Mouse (Mus musculus) kidney, embryonic 14.5 days (tissue): ENCODE data around the gene Itprid1. TPM values are rescaled to one million over a fixed set of nuclear protein-coding genes. Genes with fewer than 3 reads are reported as not detected.

Experiments used
- ATAC-seq: fragments of 200-750 bp; cut with Nextera tagmentation; 2 replicates; pipeline ENCODE4 v1.8.0; 2017; ENCODE audit warnings: moderate number of reproducible peaks, mild to moderate bottlenecking, moderate TSS enrichment, moderate library complexity; ENCODE audit not compliant: low FRiP score, low TSS enrichment
- H3K27ac ChIP-seq: fragments of 300-500 bp; sonication (generic); 2 replicates; pipeline ENCODE4 v1.5.1; 2014; ENCODE audit warnings: low read depth, mild to moderate bottlenecking, low read length, moderate library complexity, mixed read lengths
- H3K27me3 ChIP-seq: fragments of 300-500 bp; sonication (generic); 2 replicates; pipeline ENCODE4 v1.6.1; 2014; ENCODE audit warnings: mild to moderate bottlenecking, low read length; ENCODE audit not compliant: control insufficient read depth, insufficient read depth
- H3K36me3 ChIP-seq: fragments of 300-500 bp; sonication (generic); 2 replicates; pipeline ENCODE4 v1.6.1; 2014; ENCODE audit warnings: low read length, mixed read lengths; ENCODE audit not compliant: control insufficient read depth, insufficient read depth
- H3K4me1 ChIP-seq: fragments of 300-500 bp; sonication (generic); 2 replicates; pipeline ENCODE4 v1.6.1; 2014; ENCODE audit warnings: low read length, mixed read lengths; ENCODE audit not compliant: control insufficient read depth, insufficient read depth
- H3K4me2 ChIP-seq: fragments of 300-500 bp; sonication (generic); replicated peaks from 2 replicates; pipeline ENCODE4 v1.6.1; 2014; ENCODE audit warnings: low read depth, mild to moderate bottlenecking, low read length
- H3K4me3 ChIP-seq: fragments of 300-500 bp; sonication (generic); 2 replicates; pipeline ENCODE4 v1.5.1; 2014; ENCODE audit warnings: mild to moderate bottlenecking, low read length
- H3K9ac ChIP-seq: fragments of 300-500 bp; sonication (generic); 2 replicates; pipeline ENCODE4 v1.6.1; 2014; ENCODE audit warnings: low read depth, mild to moderate bottlenecking, low read length, moderate library complexity
- H3K9me3 ChIP-seq: fragments of 300-500 bp; sonication (generic); 2 replicates; pipeline ENCODE4 v1.6.1; 2016; ENCODE audit warnings: low read length; ENCODE audit not compliant: control insufficient read depth
- WGBS: fragments of 180-500 bp; shearing (Covaris S2); extraction: QIAGEN DNeasy Blood & Tissue Kit; methylation state at CpG from one replicate; pipeline ENCODE4 v1.1.7; 2014; 5-methylcytosine and 5-hydroxymethylcytosine counted together
- polyA plus RNA-seq: library from polyadenylated mRNA; unstranded; fragments of >200 nt; fragmentation: Nextera tagmentation; extraction: Ambion mirVana; gene quantifications from 2 replicates; pipeline ENCODE4 v1.2.1, GENCODE M21; 2014

Gene Itprid1
- polyA plus RNA-seq, 1 experiment from 2014 or later, result not detected

DNA sequence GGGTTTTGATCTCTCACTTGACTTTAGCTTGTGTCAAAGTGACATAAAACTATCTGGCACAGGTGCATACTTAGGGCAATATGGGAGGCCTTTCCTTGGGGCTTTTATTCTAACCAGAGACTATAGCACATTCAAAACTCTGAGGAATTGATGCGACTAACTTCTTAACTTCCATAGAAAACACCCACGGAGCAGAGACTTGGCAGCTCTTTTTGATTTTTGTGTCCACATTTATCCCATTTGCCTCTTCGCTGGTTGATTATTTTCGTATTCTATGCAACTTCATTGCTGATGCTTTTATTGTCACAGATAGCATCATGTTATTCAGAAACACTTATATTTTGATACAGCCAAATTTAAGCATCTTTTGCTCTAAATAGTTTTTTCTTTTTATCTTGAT, 19.4 kb downstream of the Itprid1 start:
- H3K9me3 ChIP-seq, result no peaks in the 10 kb centered on the region
- H3K36me3 ChIP-seq, result no peaks in the 10 kb centered on the region
- no peak for ATAC-seq
- H3K9ac ChIP-seq, result no peak overlapping the region
- no peaks in the 10 kb centered on the region for H3K4me1 ChIP-seq
- H3K27ac ChIP-seq, result no peak overlapping the region
- H3K27me3 ChIP-seq, result no peaks in the 10 kb centered on the region
- no peak overlapping the region for H3K4me3 ChIP-seq
- WGBS, result 91% methylated on average over 4 of the region's 4 CpGs
- no peak overlapping the region for H3K4me2 ChIP-seq

- no peak overlapping the region for H3K4me2 ChIP-seq
- ATAC-seq, result no peak
These were observed 28.5 kb downstream of the Itprid1 start for GRCm38 (mm10) chr6:55865206-55865605.

DNA sequence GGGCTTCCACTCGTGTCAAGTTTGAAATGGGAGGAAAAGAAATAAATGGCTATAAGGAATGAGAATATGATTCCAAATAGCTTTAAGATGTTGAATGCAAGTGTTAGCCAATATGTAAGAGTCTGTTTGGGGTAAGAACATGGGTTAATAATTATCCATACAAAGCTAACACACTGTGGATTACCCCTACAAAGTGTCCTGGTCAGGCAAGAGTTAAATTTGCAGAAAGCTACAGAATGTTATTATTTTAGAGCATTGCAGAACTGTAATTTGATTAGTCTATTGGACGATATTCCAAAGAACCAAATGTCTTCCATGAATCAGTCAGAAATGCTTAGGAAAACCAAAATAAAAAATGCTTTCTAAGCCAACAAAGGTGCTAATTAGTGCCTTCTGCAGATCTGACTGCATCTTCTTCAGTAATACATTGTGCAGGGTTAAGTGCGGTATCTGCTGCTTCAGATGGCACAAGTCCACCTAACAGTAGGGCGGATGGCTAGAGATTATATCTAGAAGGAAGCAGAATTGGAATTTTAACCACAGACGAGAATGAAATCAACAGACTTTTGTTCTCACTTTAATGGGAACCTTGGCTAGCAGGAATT, 42.8 kb downstream of the Itprid1 start:
- ATAC-seq, result no peak

More at GRCm38 (mm10) chr6:55865206-55865605, 28.5 kb downstream of the Itprid1 start:
- H3K9me3 ChIP-seq, result no peaks in the 10 kb centered on the region
- H3K9ac ChIP-seq, result no peak overlapping the region
- no peak overlapping the region for H3K27ac ChIP-seq
- 74% methylated on average over 2 of the region's 2 CpGs for WGBS
- no peaks in the 10 kb centered on the region for H3K36me3 ChIP-seq
- no peaks in the 10 kb centered on the region for H3K27me3 ChIP-seq
- no peak overlapping the region for H3K4me3 ChIP-seq
- no peaks in the 10 kb centered on the region for H3K4me1 ChIP-seq

DNA sequence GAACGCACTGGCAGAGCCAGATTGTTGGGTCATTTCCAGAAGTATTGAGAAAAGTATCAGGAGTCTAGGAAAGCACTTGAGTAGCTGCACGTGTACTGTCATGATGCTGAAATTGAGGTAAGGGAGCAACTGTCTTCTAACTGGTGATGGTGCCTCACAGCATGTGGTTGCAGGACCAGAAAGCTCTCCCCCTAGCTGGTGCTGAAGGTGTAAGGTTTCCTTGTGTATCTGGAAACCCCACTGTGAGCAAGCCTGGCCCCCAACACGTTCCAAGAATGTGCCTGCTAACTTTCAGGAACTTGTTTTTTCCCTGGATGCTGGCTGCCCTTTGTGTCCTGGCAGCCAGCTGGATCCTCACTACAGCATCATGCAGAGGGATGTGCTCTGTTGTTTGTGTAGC, 44.2 kb downstream of the Itprid1 start:
- no peak overlapping the region for H3K9ac ChIP-seq
- H3K4me2 ChIP-seq, result no peak overlapping the region
- no peaks in the 10 kb centered on the region for H3K27me3 ChIP-seq
- H3K36me3 ChIP-seq, result no peaks in the 10 kb centered on the region
- no peaks in the 10 kb centered on the region for H3K9me3 ChIP-seq
- no peak for ATAC-seq
- no peak overlapping the region for H3K27ac ChIP-seq
- no peak overlapping the region for H3K4me3 ChIP-seq
- WGBS, result 23% methylated on average over 3 of the region's 3 CpGs
- 0 out of 2 replicates have a peak, but pooled peaks cover 4% of the 10 kb centered on the region for H3K4me1 ChIP-seq

More for the DNA sequence above, 42.8 kb downstream of the Itprid1 start:
- no peaks in the 10 kb centered on the region for H3K9me3 ChIP-seq
- H3K4me1 ChIP-seq, result 0 out of 2 replicates have a peak, but pooled peaks cover 4% of the 10 kb centered on the region
- H3K4me3 ChIP-seq, result no peak overlapping the region
- 34% methylated on average over 5 of the region's 5 CpGs for WGBS
- no peak overlapping the region for H3K4me2 ChIP-seq
- H3K27ac ChIP-seq, result no peak overlapping the region
- no peaks in the 10 kb centered on the region for H3K36me3 ChIP-seq
- no peaks in the 10 kb centered on the region for H3K27me3 ChIP-seq
- H3K9ac ChIP-seq, result no peak overlapping the region

- Histone ChIP-seq H3K4me2 (no peak overlapping the region), H3K27me3 (no peaks in the 10 kb centered on the region), H3K9ac (no peak overlapping the region), H3K27ac (no peak overlapping the region), H3K4me3 (no peak overlapping the region), H3K36me3 (no peaks in the 10 kb centered on the region), H3K4me1 (no peaks in the 10 kb centered on the region), H3K9me3 (no peaks in the 10 kb centered on the region)
- 93% methylated on average over 1 of the region's 1 CpGs for WGBS
- no peak for ATAC-seq
These were observed 50.9 kb downstream of the Itprid1 start for GRCm38 (mm10) chr6:55887598-55887997.

GRCm38 (mm10) chr6:55901568-55902328, 65.1 kb downstream of the Itprid1 start:
- ATAC-seq, result no peak
- no peak overlapping the region for H3K9ac ChIP-seq
- H3K4me3 ChIP-seq, result no peak overlapping the region
- H3K36me3 ChIP-seq, result no peaks in the 10 kb centered on the region
- H3K9me3 ChIP-seq, result no peaks in the 10 kb centered on the region
- no peak overlapping the region for H3K27ac ChIP-seq
- no peaks in the 10 kb centered on the region for H3K27me3 ChIP-seq
- H3K4me2 ChIP-seq, result no peak overlapping the region
- WGBS, result 80% methylated on average over 5 of the region's 5 CpGs
- H3K4me1 ChIP-seq, result no peaks in the 10 kb centered on the region

DNA sequence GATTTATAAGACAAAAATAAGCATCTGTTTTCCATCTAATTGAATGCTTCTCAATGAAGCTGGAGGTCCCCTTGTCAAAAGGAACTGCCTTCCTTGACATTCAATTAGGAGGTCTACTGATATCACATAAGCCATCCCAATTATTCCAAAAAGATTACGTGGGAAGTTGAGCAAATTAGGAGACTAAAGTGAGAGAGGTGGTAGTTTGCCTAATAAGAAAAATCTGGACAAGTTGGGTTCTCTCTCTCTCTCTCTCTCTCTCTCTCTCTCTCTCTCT, 65.6 kb downstream of the Itprid1 start:
- no peak for ATAC-seq
- no peak overlapping the region for H3K4me2 ChIP-seq
- H3K27ac ChIP-seq, result no peak overlapping the region
- H3K4me3 ChIP-seq, result no peak overlapping the region
- no peaks in the 10 kb centered on the region for H3K27me3 ChIP-seq
- 86% methylated on average over 1 of the region's 1 CpGs for WGBS
- no peaks in the 10 kb centered on the region for H3K36me3 ChIP-seq
- H3K4me1 ChIP-seq, result no peaks in the 10 kb centered on the region
- no peaks in the 10 kb centered on the region for H3K9me3 ChIP-seq
- H3K9ac ChIP-seq, result no peak overlapping the region

DNA sequence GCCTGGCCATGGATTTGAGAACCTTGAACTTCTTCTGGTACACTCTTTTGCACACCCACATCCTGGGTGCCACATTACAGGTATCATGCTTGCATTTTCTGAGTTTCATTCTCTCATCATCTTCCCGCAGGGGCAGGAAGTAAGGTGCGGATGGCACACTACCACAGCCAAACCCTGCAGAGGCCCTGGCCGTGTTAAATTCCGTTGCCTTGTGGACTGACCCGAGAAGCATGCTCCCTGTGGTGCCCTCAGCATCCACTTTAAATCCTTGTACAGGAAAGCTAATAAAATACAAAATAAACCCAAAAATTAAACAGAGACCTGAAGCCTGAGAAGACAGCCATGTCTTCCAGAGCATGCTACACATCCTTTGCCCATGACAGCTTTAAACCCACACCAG, 82.5 kb downstream of the Itprid1 start:
- Histone ChIP-seq H3K4me2 (no peak overlapping the region), H3K9ac (no peak overlapping the region), H3K4me1 (no peaks in the 10 kb centered on the region), H3K36me3 (no peaks in the 10 kb centered on the region), H3K27me3 (no peaks in the 10 kb centered on the region), H3K4me3 (no peak overlapping the region), H3K9me3 (no peaks in the 10 kb centered on the region), H3K27ac (no peak overlapping the region)
- ATAC-seq, result no peak
- 87% methylated on average over 5 of the region's 5 CpGs for WGBS

DNA sequence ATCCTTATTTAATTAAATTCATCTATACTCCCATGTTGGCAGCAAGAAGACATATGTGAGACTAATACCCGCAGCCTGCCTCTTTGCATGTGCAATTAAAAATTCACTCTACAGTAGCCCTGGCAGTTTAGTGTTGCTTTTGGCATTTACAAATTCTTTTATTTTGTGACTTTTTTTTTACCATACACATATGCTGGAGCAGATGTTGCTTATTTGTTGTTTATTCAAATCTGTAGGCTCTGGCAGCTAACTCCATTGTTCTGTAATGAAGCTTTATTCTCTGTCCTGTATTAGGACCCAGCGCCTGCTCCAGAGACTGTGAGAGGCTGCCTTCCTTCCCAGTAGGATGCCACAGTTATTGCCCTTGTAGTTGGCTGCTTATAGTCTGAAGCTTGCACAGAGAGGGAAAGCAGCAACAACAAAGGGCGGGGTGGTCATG, 83.6 kb downstream of the Itprid1 start:
- no peaks in the 10 kb centered on the region for H3K9me3 ChIP-seq
- WGBS, result 61% methylated on average over 3 of the region's 3 CpGs
- no peaks in the 10 kb centered on the region for H3K4me1 ChIP-seq
- H3K36me3 ChIP-seq, result no peaks in the 10 kb centered on the region
- no peak for ATAC-seq
- no peak overlapping the region for H3K27ac ChIP-seq
- no peak overlapping the region for H3K4me3 ChIP-seq
- H3K4me2 ChIP-seq, result no peak overlapping the region
- no peak overlapping the region for H3K9ac ChIP-seq
- H3K27me3 ChIP-seq, result no peaks in the 10 kb centered on the region
